Mouse (Mus musculus) neutrophil, adult 59 days (primary cell): ENCODE data around the gene Shtn1. TPM values are rescaled to one million over a fixed set of nuclear protein-coding genes. Genes with fewer than 3 reads are reported as not detected.

Source experiments
- total RNA-seq, 2 experiments: library from RNA; stranded (reverse); gene quantifications; 1 replicate in 1 of 2; 2 replicates in 1 of 2; pipeline ENCODE4 v1.2.4; 2023

The Shtn1 gene
- total RNA-seq = 1 to 10 TPM; 2.4 to 4.5 TPM

DNA sequence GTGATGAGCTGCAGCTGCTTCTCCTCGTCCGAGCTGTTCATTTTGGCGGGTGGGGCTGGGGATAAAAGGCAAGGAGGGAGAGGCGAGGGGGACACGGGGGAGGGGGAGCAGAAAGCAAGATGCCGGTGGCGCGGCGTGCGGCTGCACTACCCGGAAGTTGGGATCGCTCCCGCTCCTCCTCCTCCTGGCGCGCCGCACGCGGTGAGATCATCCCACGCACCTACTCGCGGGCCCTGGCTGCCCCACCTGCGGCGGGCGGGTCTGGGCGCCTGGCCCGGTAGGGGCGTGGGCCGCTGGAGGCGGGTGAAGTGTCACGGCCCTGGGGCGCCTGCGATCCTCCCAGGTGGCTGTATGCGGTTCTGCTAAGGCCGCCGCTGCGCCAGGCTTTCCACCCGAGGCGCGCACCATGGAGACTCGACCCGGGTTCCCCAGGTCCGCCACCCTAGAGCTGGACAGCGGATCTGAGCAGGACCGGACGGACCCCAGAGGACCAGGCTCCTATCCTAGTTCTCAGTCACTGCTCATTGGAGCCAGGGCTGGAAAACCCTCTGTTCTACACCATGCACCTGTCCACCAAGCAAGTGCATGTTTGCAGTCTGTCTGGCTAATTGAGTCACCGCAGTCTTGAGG is at the start of gene Shtn1:
Gene Shtn1 (minus strand): TSS at position 629 of the 630 bp plus-strand sequence.

DNA sequence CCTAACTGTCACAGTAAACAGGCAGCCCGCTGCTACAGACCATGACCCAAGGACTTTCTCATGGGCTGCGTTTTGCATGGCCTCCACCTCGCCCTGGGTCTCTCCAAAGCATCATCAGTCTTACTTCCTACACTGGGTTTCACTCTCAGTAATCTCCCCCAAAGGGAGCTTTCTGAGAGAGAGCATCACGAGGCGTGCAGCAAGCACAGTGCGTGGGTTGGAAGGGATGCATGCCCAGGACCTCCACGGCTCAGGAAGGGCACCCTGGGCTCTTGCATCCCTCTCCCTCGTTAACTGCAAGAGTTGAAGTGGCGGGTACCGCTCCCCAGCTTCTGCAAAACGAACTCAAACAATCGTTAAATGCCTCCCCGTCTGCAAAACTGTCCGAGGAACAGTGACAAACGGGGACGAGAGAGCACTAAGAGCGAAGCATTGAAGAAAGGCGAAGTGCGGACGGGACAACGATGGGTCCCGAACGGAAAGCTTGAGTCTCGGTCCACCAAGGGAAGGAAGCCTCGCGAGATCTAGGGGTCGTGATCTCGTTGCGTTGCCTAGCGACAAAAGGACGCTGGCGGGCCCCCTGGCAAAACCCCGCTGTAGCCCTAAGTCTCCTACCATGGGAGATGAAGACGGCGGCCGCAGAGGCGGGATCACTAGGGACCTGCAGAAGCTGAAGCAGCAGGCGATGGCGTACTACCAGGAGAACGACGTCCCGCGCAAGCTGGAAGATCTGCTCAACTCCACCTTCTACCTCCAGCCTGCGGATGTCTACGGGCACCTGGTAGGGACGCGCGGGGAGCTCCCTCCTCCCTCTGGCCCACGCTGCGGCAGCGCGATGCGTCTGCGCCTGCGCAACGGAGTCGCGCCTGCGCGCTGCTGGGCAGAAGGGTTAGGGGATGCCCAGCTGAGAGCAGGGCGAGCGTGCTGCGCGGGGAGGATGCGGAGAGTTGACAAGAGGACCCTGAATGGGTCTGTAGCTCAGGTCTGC is 132.8 kb downstream of the Shtn1 start, which contains the start of the genes Eno4 and Hspa12a:
Gene Eno4 (plus strand): TSS at position 585 of the 988 bp plus-strand sequence.
Gene Hspa12a (minus strand): TSS at position 814 of the 988 bp plus-strand sequence.

Other genes starting within 250 kb of the Shtn1 start
- gene Eno4, start 132.7 kb downstream of the Shtn1 start, total RNA-seq = not detected
- gene Hspa12a, start 132.4 kb downstream of the Shtn1 start, total RNA-seq = 1 to 10 TPM; 4.4 to 8.0 TPM
- not detected for gene Vax1, start 94.0 kb upstream of the Shtn1 start, total RNA-seq
- gene Kcnk18, start 143.1 kb upstream of the Shtn1 start, total RNA-seq = not detected
- gene Slc18a2, start 184.8 kb upstream of the Shtn1 start, total RNA-seq = under 1 TPM; 0.33 to 1.00 TPM
- 100 to 1,000 TPM; 503 to 916 TPM for gene Rps12-ps3, start 246.2 kb upstream of the Shtn1 start, total RNA-seq